Mouse (Mus musculus) limb, embryonic 13.5 days (tissue): ENCODE measurements around the gene H2-Aa. TPM values are rescaled to one million over a fixed set of nuclear protein-coding genes. Genes with fewer than 3 reads are reported as not detected.

Experiments used
- ATAC-seq: fragments of 200-750 bp; cut with Nextera tagmentation; 2 replicates; pipeline ENCODE4 v1.8.0; 2017; ENCODE audit warnings: low read depth, moderate number of reproducible peaks, moderate TSS enrichment; ENCODE audit not compliant: low FRiP score
- H3K27ac ChIP-seq: fragments of 300-500 bp; sonication (generic); 2 replicates; pipeline ENCODE4 v1.5.1; 2015; ENCODE audit warnings: inconsistent platforms, mild to moderate bottlenecking, moderate library complexity
- H3K27me3 ChIP-seq: fragments of 300-500 bp; sonication (generic); 2 replicates; pipeline ENCODE4 v1.6.1; 2015; ENCODE audit warnings: mild to moderate bottlenecking, inconsistent platforms
- H3K36me3 ChIP-seq: fragments of 300-500 bp; sonication (generic); 2 replicates; pipeline ENCODE4 v1.6.1; 2015; ENCODE audit warnings: inconsistent platforms, mild to moderate bottlenecking, moderate library complexity
- H3K4me1 ChIP-seq: fragments of 300-500 bp; sonication (generic); 2 replicates; pipeline ENCODE4 v1.6.1; 2015; ENCODE audit warnings: inconsistent platforms
- H3K4me2 ChIP-seq: fragments of 300-500 bp; sonication (generic); replicated peaks from 2 replicates; pipeline ENCODE4 v1.6.1; 2015; ENCODE audit warnings: inconsistent platforms, mild to moderate bottlenecking, moderate library complexity
- H3K4me3 ChIP-seq: fragments of 300-500 bp; sonication (generic); 2 replicates; pipeline ENCODE4 v1.5.1; 2015; ENCODE audit warnings: moderate library complexity, mild to moderate bottlenecking, inconsistent platforms
- H3K9ac ChIP-seq: fragments of 300-500 bp; sonication (generic); 2 replicates; pipeline ENCODE4 v1.6.1; 2015; ENCODE audit warnings: mild to moderate bottlenecking, inconsistent platforms
- H3K9me3 ChIP-seq: fragments of 300-500 bp; sonication (generic); 2 replicates; pipeline ENCODE4 v1.6.1; 2016; ENCODE audit warnings: inconsistent platforms
- WGBS: fragments of 180-500 bp; shearing (Covaris S2); methylation state at CpG from one replicate; pipeline ENCODE4 v1.1.7; 2015; 5-methylcytosine and 5-hydroxymethylcytosine counted together
- polyA plus RNA-seq: library from polyadenylated mRNA; unstranded; fragments of >200 nt; fragmentation: Nextera tagmentation; extraction: Ambion mirVana; gene quantifications from 2 replicates; pipeline ENCODE4 v1.2.1, GENCODE M21; 2015

H2-Aa gene
- polyA plus RNA-seq, 1 experiment from 2014 or later: 2.6 TPM

- Histone ChIP-seq H3K4me1 (no peaks in the 10 kb centered on the region), H3K4me3 (no peak within 1 kb of the TSS), H3K9me3 (no peaks in the 10 kb centered on the region), H3K27me3 (peaks cover 26% of the 10 kb centered on the region), H3K4me2 (no peak within 1 kb of the TSS), H3K27ac (no peak within 1 kb of the TSS), H3K9ac (no peak within 1 kb of the TSS), H3K36me3 (no peaks in the 10 kb centered on the region)
- 75% methylated on average over 11 of the region's 11 CpGs for WGBS
- ATAC-seq: no peak
Measured at GRCm38 (mm10) chr17:34257594-34258375, 29.8 kb downstream of the H2-Aa start, which contains the start of gene H2-Ab1. TSS of gene H2-Ab1 (plus strand) at chr17:34257689.

GRCm38 (mm10) chr17:34256501-34256900 lies 31.1 kb downstream of the H2-Aa start:
- no peak overlapping the region for H3K4me2 ChIP-seq
- no peak overlapping the region for H3K27ac ChIP-seq
- H3K4me1 ChIP-seq: no peaks in the 10 kb centered on the region
- ATAC-seq: no peak
- H3K9me3 ChIP-seq: no peaks in the 10 kb centered on the region
- peaks cover 17% of the 10 kb centered on the region for H3K27me3 ChIP-seq
- 76% methylated on average over 5 of the region's 5 CpGs for WGBS
- H3K4me3 ChIP-seq: no peak overlapping the region
- H3K36me3 ChIP-seq: no peaks in the 10 kb centered on the region
- H3K9ac ChIP-seq: no peak overlapping the region

DNA sequence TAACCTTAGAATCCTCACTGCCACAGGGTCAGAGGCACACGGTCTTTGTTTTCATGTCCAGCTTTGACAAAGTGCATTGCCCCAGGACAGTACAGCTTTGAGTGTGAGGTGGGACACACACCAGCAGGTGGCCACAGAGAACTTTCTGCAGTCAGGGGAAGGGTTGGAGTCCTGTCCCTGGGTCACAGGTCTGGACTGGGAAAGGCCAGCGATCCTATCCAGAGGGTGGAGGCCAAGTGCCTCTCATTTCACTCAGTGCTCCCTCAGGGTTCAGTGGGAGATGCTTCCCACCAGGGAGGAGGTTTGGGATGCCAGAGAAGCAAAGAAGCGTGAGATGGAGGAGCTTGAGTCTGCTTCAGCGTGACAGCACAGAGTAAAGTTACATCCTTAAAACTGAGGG lies 36.0 kb downstream of the H2-Aa start:
- Histone ChIP-seq H3K4me1 (no peaks in the 10 kb centered on the region), H3K4me2 (no peak overlapping the region), H3K27ac (no peak overlapping the region), H3K36me3 (no peaks in the 10 kb centered on the region), H3K9me3 (no peaks in the 10 kb centered on the region), H3K4me3 (no peak overlapping the region), H3K27me3 (peaks cover 6% of the 10 kb centered on the region; the same call in 1 of the 2 replicates), H3K9ac (no peak overlapping the region)
- 65% methylated on average over 4 of the region's 4 CpGs for WGBS
- ATAC-seq: no peak

- H3K4me2 ChIP-seq: no peak overlapping the region
- H3K9ac ChIP-seq: no peak overlapping the region
- WGBS: 18% methylated on average over 4 of the region's 4 CpGs
- no peak overlapping the region for H3K4me3 ChIP-seq
- no peaks in the 10 kb centered on the region for H3K4me1 ChIP-seq
- no peaks in the 10 kb centered on the region for H3K36me3 ChIP-seq
- H3K9me3 ChIP-seq: no peaks in the 10 kb centered on the region
- ATAC-seq: no peak
- H3K27ac ChIP-seq: no peak overlapping the region
- H3K27me3 ChIP-seq: peaks cover 6% of the 10 kb centered on the region; the same call in 1 of the 2 replicates
Measured at GRCm38 (mm10) chr17:34249878-34250277, 37.7 kb downstream of the H2-Aa start.

DNA sequence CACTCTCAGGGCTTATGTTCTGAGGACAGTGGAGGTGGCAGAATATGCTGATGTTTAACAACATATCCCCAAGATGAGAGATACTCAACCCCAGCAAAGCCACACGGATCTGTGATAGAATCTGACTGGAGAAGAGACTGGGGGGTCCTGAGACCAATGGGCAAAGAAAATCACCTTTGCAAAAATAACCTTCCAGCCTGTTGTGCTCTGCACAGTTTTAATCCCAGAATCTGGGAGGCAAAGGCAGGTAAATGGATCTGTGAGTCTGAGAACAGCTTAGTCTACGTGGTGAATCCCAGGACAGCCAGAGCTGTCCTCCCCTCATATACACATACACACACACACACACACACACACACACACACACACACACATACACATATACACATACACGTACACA lies 38.3 kb downstream of the H2-Aa start:
- H3K4me3 ChIP-seq: no peak overlapping the region
- no peak for ATAC-seq
- no peaks in the 10 kb centered on the region for H3K4me1 ChIP-seq
- H3K27ac ChIP-seq: no peak overlapping the region
- no peaks in the 10 kb centered on the region for H3K36me3 ChIP-seq
- H3K9ac ChIP-seq: no peak overlapping the region
- H3K27me3 ChIP-seq: peaks cover 6% of the 10 kb centered on the region; the same call in 1 of the 2 replicates
- no peaks in the 10 kb centered on the region for H3K9me3 ChIP-seq
- no peak overlapping the region for H3K4me2 ChIP-seq
- 45% methylated on average over 3 of the region's 3 CpGs for WGBS

GRCm38 (mm10) chr17:34248764-34249163 lies 38.9 kb downstream of the H2-Aa start:
- no peak overlapping the region for H3K4me3 ChIP-seq
- peaks cover 6% of the 10 kb centered on the region; the same call in 1 of the 2 replicates for H3K27me3 ChIP-seq
- no peak for ATAC-seq
- H3K9ac ChIP-seq: no peak overlapping the region
- H3K4me2 ChIP-seq: no peak overlapping the region
- 68% methylated on average over 2 of the region's 2 CpGs for WGBS
- H3K27ac ChIP-seq: no peak overlapping the region
- H3K36me3 ChIP-seq: no peaks in the 10 kb centered on the region
- no peaks in the 10 kb centered on the region for H3K4me1 ChIP-seq
- no peaks in the 10 kb centered on the region for H3K9me3 ChIP-seq

DNA sequence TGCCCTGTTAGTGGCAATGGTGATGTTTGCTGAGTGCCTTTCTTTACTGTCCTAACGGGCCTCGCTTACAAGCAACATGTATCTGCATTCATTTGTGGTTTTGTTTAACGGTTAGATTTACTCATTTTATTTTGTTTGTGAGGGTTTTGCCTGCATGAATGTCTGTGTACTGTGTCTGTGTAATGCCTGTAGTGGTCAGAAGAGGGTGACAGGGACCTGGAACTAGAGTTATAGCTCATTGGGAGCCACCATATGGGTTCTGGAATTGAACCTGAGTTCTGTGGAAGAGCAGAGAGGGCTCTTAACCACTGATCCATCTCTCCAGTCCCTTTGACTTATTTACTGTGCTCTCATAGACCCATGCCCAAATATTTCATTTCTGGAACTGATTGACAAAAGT lies 40.6 kb downstream of the H2-Aa start:
- Histone ChIP-seq H3K36me3 (no peaks in the 10 kb centered on the region), H3K9me3 (peaks cover 3% of the 10 kb centered on the region; the same call in 1 of the 2 replicates), H3K4me2 (no peak overlapping the region), H3K9ac (no peak overlapping the region), H3K27me3 (peaks cover 6% of the 10 kb centered on the region; the same call in 1 of the 2 replicates), H3K4me1 (no peaks in the 10 kb centered on the region), H3K4me3 (no peak overlapping the region), H3K27ac (no peak overlapping the region)
- WGBS: 81% methylated on average over 3 of the region's 3 CpGs
- ATAC-seq: no peak

DNA sequence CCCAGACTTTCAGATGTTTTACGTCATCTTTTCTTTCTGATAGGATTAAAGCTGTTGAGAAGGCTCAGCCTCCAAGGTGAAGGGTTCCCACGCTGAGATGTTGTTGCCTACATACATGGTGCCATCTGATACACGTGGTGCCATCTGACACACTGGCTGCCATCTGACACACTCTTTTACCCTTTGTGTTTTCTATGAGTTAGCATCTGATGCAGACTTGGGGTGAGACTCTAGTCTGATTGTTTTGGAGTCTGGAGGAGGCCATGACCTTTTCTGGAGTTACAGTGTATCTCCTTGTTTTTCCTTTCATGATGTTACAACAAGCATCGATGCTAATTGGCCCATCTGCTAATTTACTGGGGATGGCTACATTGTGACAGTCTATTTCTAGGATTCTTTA lies 43.0 kb downstream of the H2-Aa start:
- 70% methylated on average over 4 of the region's 4 CpGs for WGBS
- Histone ChIP-seq H3K27me3 (peaks cover 6% of the 10 kb centered on the region; the same call in 1 of the 2 replicates), H3K9me3 (peaks cover 9% of the 10 kb centered on the region; the same call in 1 of the 2 replicates), H3K4me2 (no peak overlapping the region), H3K36me3 (no peaks in the 10 kb centered on the region), H3K4me1 (no peaks in the 10 kb centered on the region), H3K9ac (no peak overlapping the region), H3K4me3 (no peak overlapping the region), H3K27ac (no peak overlapping the region)
- no peak for ATAC-seq

DNA sequence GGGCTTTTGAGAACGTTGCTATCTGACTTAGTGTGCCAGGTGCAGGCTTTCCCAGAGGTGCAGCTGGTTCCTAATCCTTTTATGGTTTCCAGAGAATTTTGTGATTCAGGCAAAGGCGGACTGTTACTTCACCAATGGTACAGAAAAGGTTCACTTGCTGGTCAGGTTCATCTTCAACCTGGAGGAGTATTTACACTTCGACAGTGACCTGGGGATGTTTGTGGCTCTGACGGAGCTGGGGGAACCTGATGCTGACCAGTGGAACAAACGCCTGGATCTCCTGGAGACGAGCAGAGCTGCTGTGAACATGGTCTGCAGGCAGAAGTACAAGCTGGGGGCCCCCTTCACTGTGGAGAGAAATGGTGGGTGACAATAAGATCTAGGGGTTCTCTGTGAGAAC lies 46.7 kb downstream of the H2-Aa start:
- ATAC-seq: no peak
- no peaks in the 10 kb centered on the region for H3K27me3 ChIP-seq
- no peak overlapping the region for H3K9ac ChIP-seq

GRCm38 (mm10) chr17:34240366-34240765 lies 47.3 kb downstream of the H2-Aa start:
- Histone ChIP-seq H3K4me1 (no peaks in the 10 kb centered on the region), H3K27me3 (no peaks in the 10 kb centered on the region), H3K27ac (no peak overlapping the region), H3K4me3 (no peak overlapping the region), H3K9me3 (peaks cover 9% of the 10 kb centered on the region; the same call in 1 of the 2 replicates), H3K4me2 (no peak overlapping the region), H3K9ac (no peak overlapping the region), H3K36me3 (no peaks in the 10 kb centered on the region)
- no peak for ATAC-seq
- WGBS: 67% methylated on average over 3 of the region's 3 CpGs

More for the DNA sequence above, 46.7 kb downstream of the H2-Aa start:
- H3K9me3 ChIP-seq: peaks cover 9% of the 10 kb centered on the region; the same call in 1 of the 2 replicates
- H3K4me1 ChIP-seq: no peaks in the 10 kb centered on the region
- H3K36me3 ChIP-seq: no peaks in the 10 kb centered on the region
- no peak overlapping the region for H3K27ac ChIP-seq
- H3K4me2 ChIP-seq: no peak overlapping the region
- H3K4me3 ChIP-seq: no peak overlapping the region
- 75% methylated on average over 6 of the region's 6 CpGs for WGBS

DNA sequence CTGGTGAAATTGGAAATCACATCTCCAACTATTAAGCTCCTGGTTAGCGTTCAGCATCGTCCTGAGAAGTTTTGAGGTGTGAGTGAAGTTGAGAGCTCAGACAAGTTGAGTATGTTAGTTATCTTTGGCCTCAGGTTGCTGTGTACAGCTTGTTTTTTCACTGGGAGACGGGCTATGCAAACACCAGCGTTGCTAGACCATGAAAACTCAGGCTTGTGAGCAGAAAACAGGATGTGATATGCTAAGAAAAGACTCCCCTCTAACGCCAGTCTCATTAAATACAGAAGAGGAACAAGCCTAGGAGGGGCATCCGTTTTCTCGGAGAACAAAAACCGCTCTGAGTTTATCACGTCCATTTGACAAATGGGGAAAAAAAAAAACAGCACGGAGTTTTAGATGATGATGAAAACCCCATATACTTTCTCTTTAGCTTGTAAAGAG lies 48.0 kb downstream of the H2-Aa start:
- Histone ChIP-seq H3K27ac (no peak overlapping the region), H3K4me2 (no peak overlapping the region), H3K27me3 (no peaks in the 10 kb centered on the region), H3K9ac (no peak overlapping the region), H3K36me3 (no peaks in the 10 kb centered on the region), H3K4me1 (no peaks in the 10 kb centered on the region), H3K9me3 (peaks cover 9% of the 10 kb centered on the region; the same call in 1 of the 2 replicates), H3K4me3 (no peak overlapping the region)
- ATAC-seq: no peak
- WGBS: 65% methylated on average over 10 of the region's 10 CpGs

DNA sequence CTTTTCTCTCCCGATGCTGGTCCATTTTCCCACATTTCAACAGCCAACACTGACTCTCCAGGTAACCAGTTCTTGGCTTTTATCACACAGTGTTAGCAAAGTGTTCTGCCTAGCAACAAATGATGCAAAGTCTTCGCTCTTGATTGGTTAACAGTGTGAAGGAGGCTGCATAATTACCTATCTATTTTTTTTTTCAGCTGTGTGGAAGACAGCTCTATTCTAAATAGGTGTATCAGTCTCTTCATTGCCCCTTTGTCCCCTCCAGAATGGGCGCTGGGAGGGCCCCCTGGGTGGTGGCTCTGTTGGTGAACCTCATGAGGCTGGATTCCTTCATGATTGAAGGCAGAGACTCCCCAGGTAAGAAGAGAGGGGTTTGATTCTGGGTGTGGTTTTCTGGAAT lies 48.9 kb downstream of the H2-Aa start, which contains the start of gene H2-Ob:
H2-Ob (plus strand) TSS at position 198 of the 400 bp plus-strand sequence.
- H3K27ac ChIP-seq: no peak within 1 kb of the TSS
- H3K4me3 ChIP-seq: no peak within 1 kb of the TSS
- H3K4me2 ChIP-seq: no peak within 1 kb of the TSS
- no peaks in the 10 kb centered on the region for H3K27me3 ChIP-seq
- peaks cover 9% of the 10 kb centered on the region; the same call in 1 of the 2 replicates for H3K9me3 ChIP-seq
- no peak within 1 kb of the TSS for H3K9ac ChIP-seq
- H3K36me3 ChIP-seq: no peaks in the 10 kb centered on the region
- no peak for ATAC-seq
- no peaks in the 10 kb centered on the region for H3K4me1 ChIP-seq
- WGBS: 63% methylated on average over 3 of the region's 3 CpGs
